Mouse (Mus musculus): Measurements from ENCODE around the gene Gm49416. TPM values are rescaled to one million over a fixed set of nuclear protein-coding genes. Genes with fewer than 3 reads are reported as not detected.

Gene Gm49416
- not detected for polyA plus RNA-seq (2014; fragmentation: Illumina TruSeq; extraction: RNeasy Lipid Tissue Mini Kit (QIAGEN cat#74804); ENCODE audit: low read depth, low replicate concordance)

DNA sequence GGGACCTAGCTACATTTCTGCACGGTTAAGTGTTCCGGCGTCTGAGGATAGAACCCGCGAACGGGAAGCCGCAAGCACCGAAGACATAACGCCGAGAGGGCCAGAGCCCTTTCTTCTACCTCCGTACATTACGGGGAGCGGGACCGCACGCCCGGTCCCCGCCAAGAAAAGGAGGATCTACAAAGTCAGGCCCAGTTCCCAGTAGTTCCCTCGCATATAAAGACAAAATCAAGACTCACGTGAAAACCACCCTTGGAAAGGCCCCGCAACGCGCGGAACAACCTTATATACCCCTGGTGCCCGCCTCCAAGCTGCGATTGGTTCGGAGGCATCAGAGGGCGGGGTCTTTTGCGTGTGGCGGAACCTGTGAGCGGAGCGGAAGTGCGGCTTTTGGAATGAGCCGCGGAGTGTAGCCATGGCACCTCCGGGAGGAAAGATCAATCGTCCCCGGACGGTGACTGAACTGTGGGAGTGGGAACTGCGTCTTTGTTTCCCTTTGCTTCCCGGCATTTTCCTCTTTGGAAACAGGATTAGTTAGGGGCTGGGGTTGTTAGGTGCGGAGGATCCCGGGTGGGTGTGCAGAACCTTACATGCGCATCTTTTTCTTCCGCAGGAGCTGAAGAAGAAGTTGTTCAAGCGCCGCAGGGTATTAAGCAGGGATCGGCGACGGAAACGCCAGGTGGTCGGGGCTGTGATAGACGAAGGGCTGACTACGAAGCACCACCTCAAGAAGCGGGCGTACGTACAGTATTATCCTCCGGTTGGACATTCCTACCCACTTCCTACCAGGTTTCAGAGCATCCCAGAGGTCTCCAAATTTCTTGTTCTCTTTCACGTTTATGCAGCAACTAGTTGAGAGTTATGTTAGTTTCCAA lies at the start of gene Gm49416, which contains the start of gene 1810009A15Rik:
Gm49416 (plus strand) TSS at position 416 of the 875 bp plus-strand sequence.
1810009A15Rik (plus strand) TSS at position 343 of the 875 bp plus-strand sequence.

GRCm38 (mm10) chr19:8839103-8839907 lies 49.4 kb upstream of the Gm49416 start, which contains the start of gene Gng3:
Gene Gng3 (minus strand): TSS chr19:8839194.

GRCm38 (mm10) chr19:8850402-8850901 lies 38.3 kb upstream of the Gm49416 start, which contains the start of gene Lrrn4cl:
Gene Lrrn4cl (plus strand): TSS chr19:8850768.

DNA sequence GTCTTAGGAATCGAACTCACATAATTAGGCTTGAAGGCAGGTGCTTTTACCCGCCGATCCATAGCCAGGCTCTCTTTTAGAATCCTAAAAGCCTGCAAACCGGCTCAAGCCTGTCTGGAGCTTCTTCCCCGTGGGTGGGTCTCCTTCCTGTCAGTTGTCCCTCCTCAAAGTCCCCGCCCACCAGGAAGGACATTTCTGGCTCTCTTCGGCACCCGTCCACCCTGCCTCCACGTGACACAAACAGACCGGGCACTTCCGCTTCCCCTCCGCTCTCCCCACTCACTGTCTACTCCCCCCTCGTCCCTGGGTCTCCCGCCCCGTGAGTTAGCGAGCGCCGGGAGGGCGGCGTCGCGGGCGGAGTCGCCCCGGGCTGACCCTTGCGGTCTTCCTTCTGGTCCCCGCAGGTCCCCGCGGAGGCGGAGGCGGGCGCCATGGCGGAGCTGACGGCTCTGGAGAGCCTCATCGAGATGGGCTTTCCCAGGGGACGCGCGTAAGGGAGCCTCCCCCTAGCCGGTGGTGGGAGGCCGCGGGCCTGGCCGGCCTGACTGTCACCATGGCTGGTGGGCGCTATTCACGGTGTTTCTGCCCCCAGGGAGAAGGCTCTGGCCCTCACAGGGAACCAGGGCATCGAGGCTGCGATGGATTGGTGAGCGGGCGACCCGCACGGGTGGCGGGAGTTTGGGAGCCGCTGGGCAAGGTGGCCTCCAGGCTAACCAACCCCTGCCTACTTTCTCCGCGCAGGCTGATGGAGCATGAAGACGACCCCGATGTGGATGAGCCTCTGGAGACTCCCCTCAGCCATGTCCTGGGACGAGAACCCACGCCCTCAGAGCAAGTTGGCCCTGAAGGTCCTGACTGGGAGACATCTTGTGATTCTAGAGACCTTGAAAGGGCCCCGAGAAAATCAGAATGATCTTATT lies 17.2 kb upstream of the Gm49416 start, which contains the start of gene Ubxn1:
Ubxn1 (plus strand) TSS at position 230 of the 920 bp plus-strand sequence.

GRCm38 (mm10) chr19:8880311-8881033 lies 8.3 kb upstream of the Gm49416 start, which contains the start of gene Uqcc3:
Gene Uqcc3 (minus strand): TSS chr19:8880923.

GRCm38 (mm10) chr19:8883616-8884015 lies 5.1 kb upstream of the Gm49416 start, which contains the start of the genes Lbhd1 and Gm49403:
Gene Lbhd1 (plus strand): TSS chr19:8883732.
Gene Gm49403 (plus strand): TSS chr19:8883930.

GRCm38 (mm10) chr19:8892829-8893766 lies 4.4 kb downstream of the Gm49416 start, which contains the start of gene Ints5:
Gene Ints5 (plus strand): TSS chr19:8893005.

GRCm38 (mm10) chr19:8897865-8898495 lies 9.3 kb downstream of the Gm49416 start, which contains the start of gene Ganab:
Gene Ganab (plus strand): TSS chr19:8898071.

GRCm38 (mm10) chr19:8920073-8920736 lies 31.5 kb downstream of the Gm49416 start, which contains the start of gene B3gat3:
Gene B3gat3 (plus strand): TSS chr19:8920374.

GRCm38 (mm10) chr19:8929224-8930088 lies 40.7 kb downstream of the Gm49416 start, which contains the start of the genes Rom1 and Eml3:
Gene Rom1 (minus strand): TSS chr19:8929356.
Gene Eml3 (plus strand): TSS chr19:8929552.

GRCm38 (mm10) chr19:8941515-8942217 lies 52.9 kb downstream of the Gm49416 start, which contains the start of gene Mta2:
Gene Mta2 (plus strand): TSS chr19:8941875.

Other genes with a start within 250 kb of the Gm49416 start
- gene Chrm1, start 225.1 kb upstream of the Gm49416 start, polyA plus RNA-seq (2014; fragmentation: Illumina TruSeq; extraction: RNeasy Lipid Tissue Mini Kit (QIAGEN cat#74804); ENCODE audit: low read depth, low replicate concordance), result not detected
- gene Slc3a2, start 165.6 kb upstream of the Gm49416 start, polyA plus RNA-seq (2014; fragmentation: Illumina TruSeq; extraction: RNeasy Lipid Tissue Mini Kit (QIAGEN cat#74804); ENCODE audit: low read depth, low replicate concordance), result 283 TPM
- gene Wdr74, start 153.1 kb upstream of the Gm49416 start, polyA plus RNA-seq (2014; fragmentation: Illumina TruSeq; extraction: RNeasy Lipid Tissue Mini Kit (QIAGEN cat#74804); ENCODE audit: low read depth, low replicate concordance), result 6.9 TPM
- gene 1700092M07Rik, start 148.2 kb upstream of the Gm49416 start, polyA plus RNA-seq (2014; fragmentation: Illumina TruSeq; extraction: RNeasy Lipid Tissue Mini Kit (QIAGEN cat#74804); ENCODE audit: low read depth, low replicate concordance), result not detected
- gene Stx5a, start 147.5 kb upstream of the Gm49416 start, polyA plus RNA-seq (2014; fragmentation: Illumina TruSeq; extraction: RNeasy Lipid Tissue Mini Kit (QIAGEN cat#74804); ENCODE audit: low read depth, low replicate concordance), result 39.9 TPM
- 50.7 TPM for gene Nxf1, start 131.9 kb upstream of the Gm49416 start, polyA plus RNA-seq (2014; fragmentation: Illumina TruSeq; extraction: RNeasy Lipid Tissue Mini Kit (QIAGEN cat#74804); ENCODE audit: low read depth, low replicate concordance)
- gene Tmem223, start 117.9 kb upstream of the Gm49416 start, polyA plus RNA-seq (2014; fragmentation: Illumina TruSeq; extraction: RNeasy Lipid Tissue Mini Kit (QIAGEN cat#74804); ENCODE audit: low read depth, low replicate concordance), result 44.7 TPM
- gene Tmem179b, start 114.5 kb upstream of the Gm49416 start, polyA plus RNA-seq (2014; fragmentation: Illumina TruSeq; extraction: RNeasy Lipid Tissue Mini Kit (QIAGEN cat#74804); ENCODE audit: low read depth, low replicate concordance), result 44.0 TPM
- gene Taf6l, start 102.5 kb upstream of the Gm49416 start, polyA plus RNA-seq (2014; fragmentation: Illumina TruSeq; extraction: RNeasy Lipid Tissue Mini Kit (QIAGEN cat#74804); ENCODE audit: low read depth, low replicate concordance), result 0.77 TPM
- 71.4 TPM for gene Polr2g, start 90.3 kb upstream of the Gm49416 start, polyA plus RNA-seq (2014; fragmentation: Illumina TruSeq; extraction: RNeasy Lipid Tissue Mini Kit (QIAGEN cat#74804); ENCODE audit: low read depth, low replicate concordance)
- 0.28 TPM for gene Zbtb3, start 86.4 kb upstream of the Gm49416 start, polyA plus RNA-seq (2014; fragmentation: Illumina TruSeq; extraction: RNeasy Lipid Tissue Mini Kit (QIAGEN cat#74804); ENCODE audit: low read depth, low replicate concordance)
- 58.2 TPM for gene Ttc9c, start 69.6 kb upstream of the Gm49416 start, polyA plus RNA-seq (2014; fragmentation: Illumina TruSeq; extraction: RNeasy Lipid Tissue Mini Kit (QIAGEN cat#74804); ENCODE audit: low read depth, low replicate concordance)
- gene Hnrnpul2, start 68.9 kb upstream of the Gm49416 start, polyA plus RNA-seq (2014; fragmentation: Illumina TruSeq; extraction: RNeasy Lipid Tissue Mini Kit (QIAGEN cat#74804); ENCODE audit: low read depth, low replicate concordance), result 109 TPM
- gene AC129217.1, start 59.2 kb upstream of the Gm49416 start, polyA plus RNA-seq (2014; fragmentation: Illumina TruSeq; extraction: RNeasy Lipid Tissue Mini Kit (QIAGEN cat#74804); ENCODE audit: low read depth, low replicate concordance), result not detected
- gene Bscl2, start 51.5 kb upstream of the Gm49416 start, polyA plus RNA-seq (2014; fragmentation: Illumina TruSeq; extraction: RNeasy Lipid Tissue Mini Kit (QIAGEN cat#74804); ENCODE audit: low read depth, low replicate concordance), result 21.8 TPM
- gene Gng3, start 49.7 kb upstream of the Gm49416 start, polyA plus RNA-seq (2014; fragmentation: Illumina TruSeq; extraction: RNeasy Lipid Tissue Mini Kit (QIAGEN cat#74804); ENCODE audit: low read depth, low replicate concordance), result not detected
- gene Lrrn4cl, start 38.2 kb upstream of the Gm49416 start, polyA plus RNA-seq (2014; fragmentation: Illumina TruSeq; extraction: RNeasy Lipid Tissue Mini Kit (QIAGEN cat#74804); ENCODE audit: low read depth, low replicate concordance), result 0.69 TPM
- 17.7 TPM for gene Ubxn1, start 17.4 kb upstream of the Gm49416 start, polyA plus RNA-seq (2014; fragmentation: Illumina TruSeq; extraction: RNeasy Lipid Tissue Mini Kit (QIAGEN cat#74804); ENCODE audit: low read depth, low replicate concordance)
- 6.6 TPM for gene Uqcc3, start 8.0 kb upstream of the Gm49416 start, polyA plus RNA-seq (2014; fragmentation: Illumina TruSeq; extraction: RNeasy Lipid Tissue Mini Kit (QIAGEN cat#74804); ENCODE audit: low read depth, low replicate concordance)
- gene Lbhd1, start 5.2 kb upstream of the Gm49416 start, polyA plus RNA-seq (2014; fragmentation: Illumina TruSeq; extraction: RNeasy Lipid Tissue Mini Kit (QIAGEN cat#74804); ENCODE audit: low read depth, low replicate concordance), result 56.4 TPM
- not detected for gene Gm49403, start 5.0 kb upstream of the Gm49416 start, polyA plus RNA-seq (2014; fragmentation: Illumina TruSeq; extraction: RNeasy Lipid Tissue Mini Kit (QIAGEN cat#74804); ENCODE audit: low read depth, low replicate concordance)
- gene 1810009A15Rik, start 73 bp upstream of the Gm49416 start, polyA plus RNA-seq (2014; fragmentation: Illumina TruSeq; extraction: RNeasy Lipid Tissue Mini Kit (QIAGEN cat#74804); ENCODE audit: low read depth, low replicate concordance), result 17.3 TPM
- gene Ints5, start 4.1 kb downstream of the Gm49416 start, polyA plus RNA-seq (2014; fragmentation: Illumina TruSeq; extraction: RNeasy Lipid Tissue Mini Kit (QIAGEN cat#74804); ENCODE audit: low read depth, low replicate concordance), result 0.32 TPM
- gene Ganab, start 9.1 kb downstream of the Gm49416 start, polyA plus RNA-seq (2014; fragmentation: Illumina TruSeq; extraction: RNeasy Lipid Tissue Mini Kit (QIAGEN cat#74804); ENCODE audit: low read depth, low replicate concordance), result 80.0 TPM
- 5.2 TPM for gene B3gat3, start 31.4 kb downstream of the Gm49416 start, polyA plus RNA-seq (2014; fragmentation: Illumina TruSeq; extraction: RNeasy Lipid Tissue Mini Kit (QIAGEN cat#74804); ENCODE audit: low read depth, low replicate concordance)
- gene Rom1, start 40.4 kb downstream of the Gm49416 start, polyA plus RNA-seq (2014; fragmentation: Illumina TruSeq; extraction: RNeasy Lipid Tissue Mini Kit (QIAGEN cat#74804); ENCODE audit: low read depth, low replicate concordance), result 0.40 TPM
- 2.1 TPM for gene Eml3, start 40.6 kb downstream of the Gm49416 start, polyA plus RNA-seq (2014; fragmentation: Illumina TruSeq; extraction: RNeasy Lipid Tissue Mini Kit (QIAGEN cat#74804); ENCODE audit: low read depth, low replicate concordance)
- 47.2 TPM for gene Mta2, start 52.9 kb downstream of the Gm49416 start, polyA plus RNA-seq (2014; fragmentation: Illumina TruSeq; extraction: RNeasy Lipid Tissue Mini Kit (QIAGEN cat#74804); ENCODE audit: low read depth, low replicate concordance)
- gene Tut1, start 64.9 kb downstream of the Gm49416 start, polyA plus RNA-seq (2014; fragmentation: Illumina TruSeq; extraction: RNeasy Lipid Tissue Mini Kit (QIAGEN cat#74804); ENCODE audit: low read depth, low replicate concordance), result 2.3 TPM
- gene Eef1g, start 78.1 kb downstream of the Gm49416 start, polyA plus RNA-seq (2014; fragmentation: Illumina TruSeq; extraction: RNeasy Lipid Tissue Mini Kit (QIAGEN cat#74804); ENCODE audit: low read depth, low replicate concordance), result 56.6 TPM
- 25.5 TPM for gene Ahnak, start 100.4 kb downstream of the Gm49416 start, polyA plus RNA-seq (2014; fragmentation: Illumina TruSeq; extraction: RNeasy Lipid Tissue Mini Kit (QIAGEN cat#74804); ENCODE audit: low read depth, low replicate concordance)
- gene Scgb1a1, start 199.0 kb downstream of the Gm49416 start, polyA plus RNA-seq (2014; fragmentation: Illumina TruSeq; extraction: RNeasy Lipid Tissue Mini Kit (QIAGEN cat#74804); ENCODE audit: low read depth, low replicate concordance), result not detected
- gene Asrgl1, start 246.7 kb downstream of the Gm49416 start, polyA plus RNA-seq (2014; fragmentation: Illumina TruSeq; extraction: RNeasy Lipid Tissue Mini Kit (QIAGEN cat#74804); ENCODE audit: low read depth, low replicate concordance), result 10.5 TPM